Mouse (Mus musculus) lung, adult 2 months (tissue): ENCODE measurements around the gene Slc38a3.

Experiments
- CTCF ChIP-seq: fragments of 200-500 bp; IDR thresholded peaks from 2 replicates; pipeline ENCODE4 v1.5.1; 2011; ENCODE audit warnings: mild to moderate bottlenecking, low read length, control low read depth; ENCODE audit not compliant: insufficient read depth
- POLR2A ChIP-seq: fragments of 200-500 bp; IDR thresholded peaks from 2 replicates; pipeline ENCODE4 v1.6.1; 2011; ENCODE audit warnings: low read depth, mild to moderate bottlenecking, control low read depth, low read length, borderline replicate concordance; ENCODE audit errors: extremely low read depth

GRCm38 (mm10) chr9:107633091-107633660 lies 36.2 kb downstream of the Slc38a3 start:
- TF ChIP-seq CTCF (no peak), POLR2A (peak; percentile 83; the same call in 1 of the 2 replicates)
